Mouse (Mus musculus): ENCODE results near the gene Exoc3l2. TPM values are rescaled to one million over a fixed set of nuclear protein-coding genes. Genes with fewer than 3 reads are reported as not detected.

Exoc3l2 gene
- polyA plus RNA-seq, 1 experiment, result 7.1 TPM

DNA sequence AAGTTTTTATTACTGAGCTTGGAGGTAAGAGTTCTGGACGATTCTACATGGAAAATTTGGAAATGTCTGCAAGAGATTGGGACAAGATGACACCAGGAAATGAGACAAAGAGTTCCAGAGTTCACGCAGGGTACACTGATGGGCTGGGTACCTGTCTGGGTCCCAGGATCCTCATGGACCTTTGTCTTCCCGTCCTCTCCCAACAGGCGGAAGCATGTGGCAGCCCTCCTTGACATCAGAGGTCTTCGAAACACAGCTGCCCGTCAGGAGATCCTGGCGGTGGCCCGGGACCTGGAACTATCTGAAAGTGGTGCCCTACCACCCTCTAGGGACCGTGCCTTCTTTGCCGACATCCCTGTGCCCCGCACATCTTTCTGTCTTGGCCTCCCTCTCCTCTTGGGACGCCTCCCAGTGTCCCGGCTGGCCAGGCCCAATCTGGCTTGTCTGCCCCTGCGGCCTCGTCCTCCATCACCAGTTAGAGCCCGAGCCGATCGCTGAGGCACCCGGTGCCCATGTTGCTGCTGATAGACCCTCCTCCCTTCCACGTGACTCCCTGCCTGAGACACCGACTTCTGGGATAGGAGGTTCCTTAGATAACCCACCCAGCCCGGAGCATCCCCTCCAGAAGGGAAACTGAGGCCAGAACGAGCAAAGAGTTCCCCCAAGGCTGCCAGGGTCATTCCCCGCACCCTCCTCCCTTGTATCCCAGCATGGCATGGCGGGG is 31.8 kb downstream of the Exoc3l2 start:
- TF ChIP-seq CTCF (IDR thresholded peaks at IDR 0.05; ENCODE audit: extremely low read depth, insufficient read depth, insufficient read length, insufficient replicate concordance) (no peak), POLR2A (IDR thresholded peaks at IDR 0.05; ENCODE audit: low read depth, low read length) (no peak)
- Histone ChIP-seq H3K4me1 (ENCODE audit: control insufficient read depth, insufficient read depth, insufficient read length) (peaks cover 6% of the 10 kb centered on the region; the same call in 1 of the 2 replicates), H3K36me3 (ENCODE audit: control insufficient read depth, insufficient read depth, low read length) (no peaks in the 10 kb centered on the region), H3K4me3 (ENCODE audit: extremely low read depth, insufficient read depth, insufficient read length) (no peak overlapping the region), H3K27ac (ENCODE audit: insufficient read depth, low read length) (no peak overlapping the region), H3K27me3 (ENCODE audit: control insufficient read depth, insufficient read depth, low read length) (no peaks in the 10 kb centered on the region)
- 89% methylated on average over 25 of the region's 25 CpGs for WGBS
- DNase-seq (ENCODE audit: low read depth in 1 of 2, low spot score in 2 of 2), result no peak

DNA sequence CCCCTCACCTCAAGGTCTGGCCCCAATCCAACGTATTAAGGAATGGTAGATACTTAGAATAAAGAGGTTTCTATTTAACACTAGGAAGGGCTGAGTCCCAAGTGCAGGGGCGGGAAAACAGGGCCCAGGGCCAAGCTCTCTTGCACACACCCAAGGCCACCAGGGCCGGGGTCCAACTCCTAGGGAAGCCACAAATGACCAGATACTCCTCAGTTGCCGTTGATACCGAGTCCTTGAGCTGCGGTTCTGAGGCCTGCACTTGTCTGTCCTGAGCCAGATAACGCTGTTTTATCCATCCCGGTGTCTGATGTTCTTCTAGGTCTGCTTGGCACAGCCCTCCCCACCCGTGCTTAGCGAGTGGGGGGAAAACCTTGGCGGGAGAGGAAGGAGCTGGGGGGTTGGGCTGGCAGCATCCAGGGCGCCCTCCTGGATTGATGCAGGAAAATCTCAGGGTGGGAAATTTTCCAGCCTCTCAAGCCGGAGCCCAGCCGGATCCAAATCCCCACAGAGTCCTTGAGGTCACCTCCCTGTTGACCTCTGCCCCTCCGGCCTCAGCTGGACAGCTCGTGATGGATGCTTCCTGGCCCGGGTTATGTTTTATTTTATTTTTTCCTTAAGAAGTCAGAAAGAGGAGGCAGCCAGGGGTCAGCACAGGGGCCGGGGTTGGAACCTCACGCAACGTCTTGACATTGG is 32.5 kb downstream of the Exoc3l2 start:
- WGBS, result 82% methylated on average over 20 of the region's 20 CpGs
- H3K36me3 ChIP-seq (ENCODE audit: control insufficient read depth, insufficient read depth, low read length), result no peaks in the 10 kb centered on the region
- TF ChIP-seq CTCF (IDR thresholded peaks at IDR 0.05; ENCODE audit: extremely low read depth, insufficient read depth, insufficient read length, insufficient replicate concordance) (no peak), POLR2A (IDR thresholded peaks at IDR 0.05; ENCODE audit: low read depth, low read length) (no peak)
- peaks cover 11% of the 10 kb centered on the region for H3K4me1 ChIP-seq (ENCODE audit: control insufficient read depth, insufficient read depth, insufficient read length)
- H3K27me3 ChIP-seq (ENCODE audit: control insufficient read depth, insufficient read depth, low read length), result no peaks in the 10 kb centered on the region
- no peak overlapping the region for H3K4me3 ChIP-seq (ENCODE audit: extremely low read depth, insufficient read depth, insufficient read length)
- H3K27ac ChIP-seq (ENCODE audit: insufficient read depth, low read length), result no peak overlapping the region; the same call in 1 of the 2 replicates
- no peak for DNase-seq (ENCODE audit: low read depth in 1 of 2, low spot score in 2 of 2)

DNA sequence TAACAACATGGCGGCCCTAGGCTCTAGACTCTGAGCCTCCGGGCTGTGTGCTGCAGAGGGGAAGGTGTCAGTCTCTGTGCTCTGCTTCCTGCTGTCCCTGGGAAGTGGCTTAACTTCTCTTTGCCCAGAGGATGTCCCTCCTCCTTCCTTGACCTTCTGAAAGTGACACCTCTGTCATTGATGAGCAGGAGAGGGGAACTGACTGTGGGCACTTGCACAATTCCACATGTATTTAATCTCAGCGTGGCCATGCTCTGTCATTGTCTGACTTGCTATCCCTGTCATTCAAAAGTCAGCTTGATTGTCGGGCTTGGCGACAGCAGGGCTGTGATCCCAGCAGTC is 33.1 kb downstream of the Exoc3l2 start:
- DNase-seq (ENCODE audit: low read depth in 1 of 2, low spot score in 2 of 2), result no peak
- no peak for TF ChIP-seq POLR2A (IDR thresholded peaks at IDR 0.05; ENCODE audit: low read depth, low read length)
- TF ChIP-seq CTCF (IDR thresholded peaks at IDR 0.05; ENCODE audit: extremely low read depth, insufficient read depth, insufficient read length, insufficient replicate concordance), result no peak
- peaks cover 14% of the 10 kb centered on the region for H3K4me1 ChIP-seq (ENCODE audit: control insufficient read depth, insufficient read depth, insufficient read length)
- H3K36me3 ChIP-seq (ENCODE audit: control insufficient read depth, insufficient read depth, low read length), result no peaks in the 10 kb centered on the region
- no peak overlapping the region for H3K4me3 ChIP-seq (ENCODE audit: extremely low read depth, insufficient read depth, insufficient read length)
- H3K27ac ChIP-seq (ENCODE audit: insufficient read depth, low read length), result no peak overlapping the region
- WGBS, result 75% methylated on average over 5 of the region's 5 CpGs
- no peaks in the 10 kb centered on the region for H3K27me3 ChIP-seq (ENCODE audit: control insufficient read depth, insufficient read depth, low read length)

DNA sequence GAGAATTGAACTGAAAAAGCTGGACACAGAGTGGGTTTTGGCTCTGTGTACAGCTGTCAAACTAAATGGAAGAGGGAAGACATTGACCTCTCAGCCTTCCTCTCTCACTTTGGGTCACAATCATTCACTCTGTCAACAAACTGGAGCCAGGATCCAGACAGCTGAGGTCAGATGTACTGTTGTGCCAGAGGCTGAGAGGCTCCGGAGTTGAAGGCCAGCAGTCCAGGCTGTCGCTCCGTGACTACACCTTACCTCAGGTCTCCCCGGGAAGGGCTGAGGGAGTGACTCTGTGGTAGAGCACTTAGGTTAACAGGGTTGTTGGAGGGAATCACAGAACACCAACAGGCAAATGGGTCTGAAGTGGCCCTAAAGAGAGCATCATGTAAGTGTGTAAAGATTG is 35.2 kb downstream of the Exoc3l2 start:
- no peak overlapping the region for H3K27ac ChIP-seq (ENCODE audit: insufficient read depth, low read length)
- DNase-seq (ENCODE audit: low read depth in 1 of 2, low spot score in 2 of 2), result no peak
- WGBS, result 87% methylated on average over 4 of the region's 4 CpGs
- H3K4me3 ChIP-seq (ENCODE audit: extremely low read depth, insufficient read depth, insufficient read length), result no peak overlapping the region
- H3K4me1 ChIP-seq (ENCODE audit: control insufficient read depth, insufficient read depth, insufficient read length), result peaks cover 7% of the 10 kb centered on the region; the same call in 1 of the 2 replicates
- TF ChIP-seq POLR2A (IDR thresholded peaks at IDR 0.05; ENCODE audit: low read depth, low read length), result no peak
- no peak for TF ChIP-seq CTCF (IDR thresholded peaks at IDR 0.05; ENCODE audit: extremely low read depth, insufficient read depth, insufficient read length, insufficient replicate concordance)
- H3K27me3 ChIP-seq (ENCODE audit: control insufficient read depth, insufficient read depth, low read length), result no peaks in the 10 kb centered on the region
- H3K36me3 ChIP-seq (ENCODE audit: control insufficient read depth, insufficient read depth, low read length), result no peaks in the 10 kb centered on the region

DNA sequence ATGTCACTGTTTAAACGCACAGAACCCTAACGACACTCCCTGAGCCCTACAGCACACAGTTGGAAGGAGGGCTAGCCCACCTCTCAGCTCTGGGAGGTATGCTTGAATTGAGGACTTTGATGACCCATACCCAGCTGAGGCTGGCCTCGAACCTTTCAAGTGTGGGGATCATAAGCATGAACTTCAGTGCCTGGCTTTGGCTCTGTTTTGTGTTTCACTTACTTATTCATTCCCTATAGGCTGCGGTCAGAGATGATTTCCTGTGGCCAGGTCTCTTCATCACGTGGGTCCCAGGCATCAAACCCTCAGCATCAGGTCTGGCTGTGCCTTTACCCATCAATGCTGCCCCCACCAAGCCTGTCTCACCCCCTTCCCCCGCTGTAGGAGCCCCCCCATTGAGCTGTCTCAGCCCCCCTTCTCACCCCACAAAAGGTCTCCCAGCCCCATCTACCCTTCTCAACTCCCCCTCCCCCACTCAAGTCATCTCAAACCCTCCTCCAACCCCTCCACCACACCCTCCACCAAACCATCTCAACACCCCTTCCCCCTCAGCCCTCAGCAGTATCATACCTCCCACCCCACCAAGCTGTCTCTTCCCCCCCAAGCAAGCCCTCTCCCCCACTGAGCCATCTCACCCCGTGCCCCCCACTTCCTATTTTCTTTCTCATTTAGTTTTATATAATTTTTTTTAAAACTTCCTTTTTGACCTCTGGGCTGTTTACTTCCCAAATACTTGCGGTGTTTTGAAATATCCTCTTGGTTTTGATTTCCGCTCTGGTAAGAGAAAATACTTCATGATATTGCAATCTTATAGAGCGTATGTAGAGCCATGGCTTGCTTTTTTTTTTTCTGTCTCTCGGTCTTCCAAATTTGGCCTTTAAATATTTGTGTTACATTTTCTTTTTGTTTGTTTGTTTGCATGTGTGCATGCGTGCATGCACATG is 37.6 kb downstream of the Exoc3l2 start:
- Histone ChIP-seq H3K4me1 (ENCODE audit: control insufficient read depth, insufficient read depth, insufficient read length) (peaks cover 7% of the 10 kb centered on the region; the same call in 1 of the 2 replicates), H3K4me3 (ENCODE audit: extremely low read depth, insufficient read depth, insufficient read length) (no peak overlapping the region), H3K27me3 (ENCODE audit: control insufficient read depth, insufficient read depth, low read length) (no peaks in the 10 kb centered on the region), H3K36me3 (ENCODE audit: control insufficient read depth, insufficient read depth, low read length) (no peaks in the 10 kb centered on the region), H3K27ac (ENCODE audit: insufficient read depth, low read length) (peak overlapping the region; percentile 48)
- WGBS, result 24% methylated on average over 12 of the region's 12 CpGs
- TF ChIP-seq CTCF (IDR thresholded peaks at IDR 0.05; ENCODE audit: extremely low read depth, insufficient read depth, insufficient read length, insufficient replicate concordance) (no peak), POLR2A (IDR thresholded peaks at IDR 0.05; ENCODE audit: low read depth, low read length) (no peak)
- DNase-seq (ENCODE audit: low read depth in 1 of 2, low spot score in 2 of 2), result no peak

DNA sequence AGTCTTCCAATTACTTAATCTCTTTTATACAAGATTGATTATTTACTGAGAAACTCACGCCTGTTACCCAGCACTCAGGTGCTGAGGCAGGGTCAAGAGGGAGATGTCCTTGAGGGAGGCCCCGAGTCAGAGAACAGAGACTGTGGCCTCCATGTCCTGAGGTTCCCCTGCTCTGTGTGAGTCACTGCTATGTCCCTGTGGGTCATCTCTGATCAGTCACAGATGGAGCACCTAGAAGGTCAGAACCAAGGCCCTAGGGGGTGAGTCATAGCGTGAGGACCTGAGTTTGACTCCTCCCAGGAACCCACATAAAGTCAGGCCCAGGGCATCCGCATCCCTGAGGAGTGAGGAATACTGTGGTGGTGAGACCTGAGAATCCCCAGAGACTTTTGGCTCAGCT is 38.5 kb downstream of the Exoc3l2 start:
- no peaks in the 10 kb centered on the region for H3K36me3 ChIP-seq (ENCODE audit: control insufficient read depth, insufficient read depth, low read length)

More for the DNA sequence above, 38.5 kb downstream of the Exoc3l2 start:
- WGBS, result 81% methylated on average over 4 of the region's 4 CpGs
- H3K27me3 ChIP-seq (ENCODE audit: control insufficient read depth, insufficient read depth, low read length), result no peaks in the 10 kb centered on the region
- no peak for DNase-seq (ENCODE audit: low read depth in 1 of 2, low spot score in 2 of 2)
- no peak for TF ChIP-seq CTCF (IDR thresholded peaks at IDR 0.05; ENCODE audit: extremely low read depth, insufficient read depth, insufficient read length, insufficient replicate concordance)
- TF ChIP-seq POLR2A (IDR thresholded peaks at IDR 0.05; ENCODE audit: low read depth, low read length), result no peak
- peaks cover 7% of the 10 kb centered on the region; the same call in 1 of the 2 replicates for H3K4me1 ChIP-seq (ENCODE audit: control insufficient read depth, insufficient read depth, insufficient read length)
- H3K27ac ChIP-seq (ENCODE audit: insufficient read depth, low read length), result peak overlapping the region; percentile 48; the same call in 1 of the 2 replicates
- H3K4me3 ChIP-seq (ENCODE audit: extremely low read depth, insufficient read depth, insufficient read length), result no peak overlapping the region
